Mouse (Mus musculus) hindbrain, embryonic 12.5 days (tissue): ENCODE measurements at regions not wholly inside any gene's neighbourhood (a gene's known extent, or its start where the extent isn't known, plus 50 kb on each side); places are given as distances from the start of the nearest gene placed in this dataset.

Source experiments
- ATAC-seq: fragments of 200-750 bp; cut with Nextera tagmentation; 2 replicates; pipeline ENCODE4 v1.8.0; 2017; ENCODE audit warnings: moderate TSS enrichment; ENCODE audit not compliant: low FRiP score
- H3K27ac ChIP-seq: fragments of 300-500 bp; sonication (generic); 2 replicates; pipeline ENCODE4 v1.5.1; 2016; ENCODE audit warnings: mild to moderate bottlenecking
- H3K27me3 ChIP-seq: fragments of 300-500 bp; sonication (generic); 2 replicates; pipeline ENCODE4 v1.6.1; 2016; ENCODE audit warnings: mild to moderate bottlenecking
- H3K36me3 ChIP-seq: fragments of 300-500 bp; sonication (generic); 2 replicates; pipeline ENCODE4 v1.6.1; 2016; ENCODE audit warnings: mild to moderate bottlenecking
- H3K4me1 ChIP-seq: fragments of 300-500 bp; sonication (generic); 2 replicates; pipeline ENCODE4 v1.6.1; 2016
- H3K4me2 ChIP-seq: fragments of 300-500 bp; sonication (generic); replicated peaks from 2 replicates; pipeline ENCODE4 v1.6.1; 2016; ENCODE audit warnings: mild to moderate bottlenecking
- H3K4me3 ChIP-seq: fragments of 300-500 bp; sonication (generic); 2 replicates; pipeline ENCODE4 v1.5.1; 2016; ENCODE audit warnings: mild to moderate bottlenecking
- H3K9ac ChIP-seq: fragments of 300-500 bp; sonication (generic); 2 replicates; pipeline ENCODE4 v1.6.1; 2016; ENCODE audit warnings: mild to moderate bottlenecking, moderate library complexity
- H3K9me3 ChIP-seq: fragments of 300-500 bp; sonication (generic); replicated peaks from 2 replicates; pipeline ENCODE4 v1.6.1; 2016; ENCODE audit warnings: mild to moderate bottlenecking
- WGBS: fragments of 180-500 bp; shearing (Covaris S2); methylation state at CpG from one replicate; pipeline ENCODE4 v1.1.7; 2016; 5-methylcytosine and 5-hydroxymethylcytosine counted together

DNA sequence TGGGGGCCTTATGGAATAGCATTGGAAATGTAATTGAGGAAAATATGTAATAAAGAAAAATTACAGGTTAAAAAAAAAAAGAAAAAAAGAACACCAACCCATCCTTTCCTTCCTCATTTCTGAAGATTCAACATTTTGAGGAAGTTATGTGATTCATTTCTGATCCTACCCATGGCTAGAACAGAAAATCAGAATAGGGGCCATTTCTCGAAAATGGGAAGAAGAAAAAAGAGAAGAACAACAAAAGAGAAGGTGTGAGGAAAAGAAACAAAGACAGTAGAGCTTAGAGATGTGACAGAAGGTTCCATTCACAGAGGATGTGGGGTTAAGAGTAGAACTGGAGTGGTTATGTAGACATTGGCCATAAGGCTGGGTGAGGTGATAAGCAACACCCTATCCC is 124.8 kb upstream of the Acvr2a start:
- H3K27ac ChIP-seq, result no peak overlapping the region
- H3K9ac ChIP-seq, result no peak overlapping the region
- 84% methylated on average over 1 of the region's 1 CpGs for WGBS
- no peak overlapping the region for H3K4me2 ChIP-seq
- H3K36me3 ChIP-seq, result no peaks in the 10 kb centered on the region
- H3K9me3 ChIP-seq, result no peaks in the 10 kb centered on the region
- H3K27me3 ChIP-seq, result no peaks in the 10 kb centered on the region
- H3K4me1 ChIP-seq, result no peaks in the 10 kb centered on the region
- ATAC-seq, result no peak
- no peak overlapping the region for H3K4me3 ChIP-seq

DNA sequence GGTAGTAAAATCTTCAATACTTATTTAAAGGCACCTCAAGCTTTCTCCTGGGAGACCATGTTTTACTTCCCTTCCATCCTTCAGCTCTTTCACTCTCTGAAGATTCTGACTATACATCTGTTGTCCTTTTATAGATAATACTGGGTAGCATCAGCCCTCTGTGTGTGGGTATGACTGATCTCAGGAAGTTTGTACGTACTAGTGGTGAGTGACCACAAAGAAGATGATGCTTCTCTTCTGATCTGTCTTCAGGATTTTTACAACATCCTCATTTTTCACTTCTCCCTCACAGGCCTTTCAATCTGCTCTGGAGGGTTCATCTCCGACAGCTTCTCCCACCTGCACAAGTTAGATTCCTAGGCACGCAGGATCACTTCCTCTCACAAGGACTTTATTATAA is 119.4 kb upstream of the Acvr2a start:
- no peak for ATAC-seq
- H3K27me3 ChIP-seq, result no peaks in the 10 kb centered on the region
- 95% methylated on average over 3 of the region's 3 CpGs for WGBS
- H3K4me2 ChIP-seq, result no peak overlapping the region
- H3K27ac ChIP-seq, result no peak overlapping the region
- H3K36me3 ChIP-seq, result no peaks in the 10 kb centered on the region
- no peak overlapping the region for H3K4me3 ChIP-seq
- no peaks in the 10 kb centered on the region for H3K9me3 ChIP-seq
- H3K4me1 ChIP-seq, result no peaks in the 10 kb centered on the region
- H3K9ac ChIP-seq, result no peak overlapping the region

DNA sequence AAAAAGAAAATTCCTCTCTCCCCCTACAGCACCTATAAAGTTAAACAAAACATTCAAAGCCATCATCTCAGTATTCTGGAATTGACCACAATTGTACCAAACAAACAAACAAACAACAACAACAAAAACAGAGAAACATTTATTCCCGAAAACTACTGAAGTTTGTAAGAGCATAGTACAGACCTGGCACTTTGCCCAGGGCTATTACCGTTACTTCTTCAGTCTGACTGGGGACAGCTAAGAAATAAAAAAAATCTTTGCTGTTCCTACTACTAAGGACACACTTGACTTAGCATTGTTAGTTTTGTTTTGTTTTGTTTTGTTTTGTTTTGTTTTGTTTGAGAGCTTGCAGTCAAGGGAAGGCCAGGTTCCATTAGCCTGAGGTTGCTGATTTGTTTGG is 113.0 kb upstream of the Acvr2a start:
- Histone ChIP-seq H3K27me3 (no peaks in the 10 kb centered on the region), H3K4me2 (no peak overlapping the region), H3K4me1 (peaks cover 5% of the 10 kb centered on the region; the same call in 1 of the 2 replicates), H3K9me3 (no peaks in the 10 kb centered on the region), H3K4me3 (no peak overlapping the region), H3K9ac (no peak overlapping the region), H3K27ac (no peak overlapping the region), H3K36me3 (no peaks in the 10 kb centered on the region)
- no peak for ATAC-seq
- 71% methylated on average over 2 of the region's 2 CpGs for WGBS

DNA sequence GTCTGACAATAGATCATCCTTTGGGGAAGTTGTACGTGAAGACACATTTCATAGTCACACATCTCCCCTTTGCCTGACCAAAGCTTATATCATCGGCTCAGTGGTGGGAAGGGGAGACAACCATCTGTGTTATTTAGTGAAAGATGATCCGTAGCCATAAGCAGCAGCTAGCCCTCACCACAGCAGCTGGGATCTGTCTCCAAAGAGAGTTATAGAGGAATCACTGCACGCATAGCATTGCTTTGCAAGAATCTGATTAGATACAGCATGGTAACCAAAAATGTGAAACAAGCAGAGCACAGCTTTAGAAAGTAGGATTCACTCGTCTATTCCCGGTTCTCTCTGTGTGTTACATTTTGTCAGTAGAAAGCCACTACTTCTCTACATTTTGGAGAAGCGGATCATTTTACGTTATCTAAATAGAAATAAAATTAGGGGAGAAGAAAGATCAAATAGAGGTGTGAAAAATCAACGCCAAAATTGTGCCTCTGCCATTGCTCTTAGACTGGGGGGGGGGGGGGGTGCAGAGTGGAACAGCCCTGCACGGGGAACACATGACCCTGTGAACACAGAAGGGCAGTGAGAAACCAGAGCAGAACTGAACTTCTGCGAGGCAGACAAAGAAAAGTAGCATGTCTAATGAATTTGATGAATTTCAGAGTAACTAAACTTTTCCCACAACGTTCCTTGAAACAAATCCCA is 108.7 kb upstream of the Acvr2a start:
- Histone ChIP-seq H3K4me2 (no peak overlapping the region), H3K4me1 (peaks cover 7% of the 10 kb centered on the region; the same call in 1 of the 2 replicates), H3K27me3 (no peaks in the 10 kb centered on the region), H3K36me3 (no peaks in the 10 kb centered on the region), H3K4me3 (no peak overlapping the region), H3K9me3 (no peaks in the 10 kb centered on the region), H3K27ac (no peak overlapping the region), H3K9ac (no peak overlapping the region)
- no peak for ATAC-seq
- WGBS, result 55% methylated on average over 12 of the region's 12 CpGs

DNA sequence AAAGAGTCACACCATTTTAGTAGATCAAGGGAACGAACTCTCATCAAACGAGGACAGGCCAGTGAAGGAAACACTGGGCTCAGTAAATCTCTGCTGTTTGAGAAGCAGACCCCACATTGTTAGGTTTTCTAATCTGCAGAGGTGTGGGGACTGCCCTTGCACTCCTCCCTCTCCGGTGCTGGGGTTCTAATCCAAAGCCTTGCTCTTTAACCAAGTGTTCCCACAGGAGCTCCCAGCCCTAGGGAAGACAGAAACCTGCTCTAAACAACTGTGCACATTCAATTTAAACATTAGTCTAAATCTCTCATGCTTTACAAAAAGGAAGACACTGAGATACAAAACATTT is 108.1 kb upstream of the Acvr2a start:
- no peaks in the 10 kb centered on the region for H3K36me3 ChIP-seq
- H3K4me3 ChIP-seq, result no peak overlapping the region
- H3K27ac ChIP-seq, result no peak overlapping the region
- no peaks in the 10 kb centered on the region for H3K27me3 ChIP-seq
- no peak for ATAC-seq
- H3K4me1 ChIP-seq, result peaks cover 7% of the 10 kb centered on the region; the same call in 1 of the 2 replicates
- H3K9me3 ChIP-seq, result no peaks in the 10 kb centered on the region
- no peak overlapping the region for H3K4me2 ChIP-seq
- H3K9ac ChIP-seq, result no peak overlapping the region
- 54% methylated on average over 3 of the region's 3 CpGs for WGBS

DNA sequence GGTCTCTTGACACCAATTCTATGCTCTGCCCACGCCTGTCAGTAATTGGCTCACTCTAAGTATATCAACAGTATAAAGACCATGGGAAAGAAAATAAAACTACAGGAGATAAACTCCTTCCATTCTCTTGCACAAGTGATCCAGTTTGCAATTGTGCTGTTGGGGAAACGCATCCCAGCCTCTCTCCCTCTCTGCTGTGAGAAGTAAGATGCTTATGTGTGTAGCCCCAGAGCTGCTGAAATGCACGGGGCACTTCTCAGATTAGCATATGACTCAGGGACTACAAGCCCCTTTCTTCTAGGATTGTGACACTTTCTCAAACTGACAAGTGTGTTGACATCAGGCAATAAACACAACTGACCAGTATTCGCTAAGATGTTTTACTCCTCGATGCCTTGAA is 107.7 kb upstream of the Acvr2a start:
- Histone ChIP-seq H3K27me3 (no peaks in the 10 kb centered on the region), H3K27ac (no peak overlapping the region), H3K9ac (no peak overlapping the region), H3K4me1 (peaks cover 7% of the 10 kb centered on the region; the same call in 1 of the 2 replicates), H3K4me2 (no peak overlapping the region), H3K36me3 (no peaks in the 10 kb centered on the region), H3K9me3 (no peaks in the 10 kb centered on the region), H3K4me3 (no peak overlapping the region)
- ATAC-seq, result no peak
- WGBS, result 44% methylated on average over 5 of the region's 5 CpGs

DNA sequence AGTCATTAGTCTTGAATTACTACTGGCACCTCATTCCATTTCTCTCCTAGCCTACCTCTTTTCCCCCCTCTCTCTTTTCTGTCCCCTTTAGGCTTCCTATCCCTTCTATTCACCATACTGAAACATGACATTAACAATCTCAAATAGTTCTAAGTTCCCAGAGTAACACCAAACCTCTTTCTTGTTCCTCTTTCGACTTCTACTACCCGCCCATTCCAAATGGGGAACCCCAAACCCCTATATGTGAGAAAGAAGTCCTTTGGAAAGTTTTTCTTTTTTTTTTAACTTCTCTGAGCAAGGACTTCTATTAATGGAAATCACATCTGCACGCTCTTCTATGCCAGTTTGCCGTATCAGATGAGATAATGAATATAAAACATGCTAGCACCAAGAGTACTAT is 97.7 kb upstream of the Acvr2a start:
- WGBS, result 96% methylated on average over 4 of the region's 4 CpGs
- H3K4me3 ChIP-seq, result no peak overlapping the region
- H3K27ac ChIP-seq, result no peak overlapping the region
- no peak overlapping the region for H3K4me2 ChIP-seq
- H3K36me3 ChIP-seq, result no peaks in the 10 kb centered on the region
- H3K4me1 ChIP-seq, result no peaks in the 10 kb centered on the region
- no peaks in the 10 kb centered on the region for H3K27me3 ChIP-seq
- ATAC-seq, result no peak
- H3K9ac ChIP-seq, result no peak overlapping the region
- no peaks in the 10 kb centered on the region for H3K9me3 ChIP-seq

DNA sequence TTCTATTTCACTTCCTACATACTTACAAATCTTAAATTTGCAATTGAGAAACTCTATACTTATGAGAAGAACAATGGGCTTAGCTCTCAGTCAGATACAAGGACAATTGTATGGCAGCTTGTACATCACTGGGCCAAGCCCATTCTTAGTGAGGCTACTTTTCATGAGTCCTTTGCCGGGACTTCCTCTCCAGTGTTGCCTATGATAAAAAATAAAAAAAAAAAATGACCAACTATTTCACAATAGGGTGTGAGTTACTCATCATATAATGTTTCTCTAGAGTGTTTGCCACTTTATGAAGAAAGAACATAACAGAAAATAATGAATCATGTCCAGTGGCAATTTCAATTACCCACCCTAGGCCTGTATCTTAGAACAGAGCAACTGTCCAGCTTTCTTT is 96.1 kb upstream of the Acvr2a start:
- Histone ChIP-seq H3K27me3 (no peaks in the 10 kb centered on the region), H3K4me1 (no peaks in the 10 kb centered on the region), H3K36me3 (no peaks in the 10 kb centered on the region), H3K9ac (no peak overlapping the region), H3K4me2 (no peak overlapping the region), H3K4me3 (no peak overlapping the region), H3K9me3 (no peaks in the 10 kb centered on the region), H3K27ac (no peak overlapping the region)
- ATAC-seq, result no peak
- 80% methylated on average over 1 of the region's 1 CpGs for WGBS

DNA sequence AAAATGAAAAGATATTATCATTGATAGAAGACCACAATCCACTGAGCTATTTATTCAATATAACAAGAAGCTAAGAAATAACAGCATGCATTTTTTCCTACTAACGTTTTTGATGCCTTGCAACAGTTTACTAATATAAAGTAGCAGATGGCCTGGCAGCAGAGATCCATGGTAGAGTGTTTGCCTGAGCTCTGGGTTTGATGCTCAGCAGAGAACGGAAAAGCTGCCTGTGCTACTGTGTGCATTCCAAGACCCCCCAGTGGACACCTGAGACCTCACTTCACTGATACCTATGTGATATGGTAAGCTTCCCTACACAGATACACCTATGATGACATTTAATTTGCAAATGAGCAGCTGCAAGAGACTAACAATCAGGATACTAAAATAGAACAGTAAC is 95.6 kb upstream of the Acvr2a start:
- Histone ChIP-seq H3K4me1 (no peaks in the 10 kb centered on the region), H3K36me3 (no peaks in the 10 kb centered on the region), H3K9ac (no peak overlapping the region), H3K27me3 (no peaks in the 10 kb centered on the region), H3K27ac (no peak overlapping the region), H3K9me3 (no peaks in the 10 kb centered on the region), H3K4me2 (no peak overlapping the region), H3K4me3 (no peak overlapping the region)
- 84% methylated on average over 2 of the region's 2 CpGs for WGBS
- no peak for ATAC-seq

DNA sequence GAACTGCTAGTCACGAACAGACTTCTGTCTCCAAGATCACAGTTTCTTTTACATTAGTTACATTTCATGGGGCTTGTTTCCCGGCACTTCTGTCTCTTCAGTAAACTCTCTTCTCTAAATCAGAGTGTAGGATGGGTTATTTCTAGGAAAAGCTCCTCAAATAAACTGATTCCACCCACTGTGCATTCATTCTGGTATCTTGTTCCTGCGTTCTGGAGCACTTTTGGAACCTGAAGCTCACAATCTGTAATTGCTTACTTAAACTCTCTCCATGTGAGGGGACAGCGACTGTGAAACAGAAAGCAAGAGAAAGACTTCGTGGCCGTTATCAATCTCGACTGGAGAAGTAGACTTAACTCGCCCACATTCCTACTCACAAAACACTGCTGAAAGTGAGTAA is 83.1 kb upstream of the Acvr2a start:
- no peaks in the 10 kb centered on the region for H3K9me3 ChIP-seq
- H3K4me2 ChIP-seq, result no peak overlapping the region
- no peak overlapping the region for H3K27ac ChIP-seq
- H3K4me3 ChIP-seq, result no peak overlapping the region
- no peaks in the 10 kb centered on the region for H3K4me1 ChIP-seq
- no peak for ATAC-seq
- H3K9ac ChIP-seq, result no peak overlapping the region
- 74% methylated on average over 8 of the region's 8 CpGs for WGBS
- no peaks in the 10 kb centered on the region for H3K27me3 ChIP-seq
- H3K36me3 ChIP-seq, result no peaks in the 10 kb centered on the region

DNA sequence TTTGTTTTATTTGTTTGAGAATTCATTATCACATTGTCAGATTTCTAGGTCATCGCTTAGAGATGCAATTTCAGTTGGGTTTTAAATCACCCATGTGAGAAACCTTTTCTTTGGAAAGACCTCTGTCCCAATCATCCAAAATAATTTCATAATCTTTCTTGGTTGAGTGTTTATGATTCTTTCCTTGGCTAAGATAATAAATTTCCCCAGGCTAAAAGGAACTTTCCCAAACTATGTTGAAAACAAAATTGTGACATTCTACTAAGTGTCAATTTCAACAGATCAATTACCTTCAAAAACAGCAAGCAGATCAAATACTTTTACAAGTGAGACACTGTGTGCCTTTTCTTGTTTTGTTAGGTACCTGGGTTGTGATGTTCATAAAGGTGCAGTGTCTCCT is 80.0 kb upstream of the Acvr2a start:
- Histone ChIP-seq H3K4me1 (no peaks in the 10 kb centered on the region), H3K9ac (no peak overlapping the region), H3K36me3 (no peaks in the 10 kb centered on the region), H3K4me3 (no peak overlapping the region), H3K9me3 (0 out of 2 replicates have a peak, but pooled peaks cover under 1% of the 10 kb centered on the region), H3K27me3 (no peaks in the 10 kb centered on the region), H3K4me2 (no peak overlapping the region), H3K27ac (no peak overlapping the region)
- ATAC-seq, result no peak
- 86% methylated on average over 1 of the region's 1 CpGs for WGBS

DNA sequence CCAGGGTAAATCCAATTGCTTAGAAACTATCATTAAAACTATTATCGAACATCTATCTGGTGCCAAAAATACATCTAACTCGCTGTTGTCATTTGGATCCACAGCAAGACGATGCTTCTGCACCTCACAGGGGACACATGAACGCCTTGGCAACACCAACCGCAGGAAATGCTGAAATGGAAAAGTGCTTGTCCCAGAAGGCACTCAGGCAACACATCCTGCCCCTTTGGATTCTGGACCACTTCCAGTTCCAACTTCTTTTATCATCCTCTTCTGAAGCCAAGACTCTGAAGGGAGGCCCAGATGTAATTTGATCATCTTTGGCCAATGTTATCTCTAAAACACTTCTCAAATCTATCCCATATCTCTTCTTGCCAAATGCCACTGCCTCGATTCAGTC is 79.4 kb upstream of the Acvr2a start:
- no peak overlapping the region for H3K27ac ChIP-seq
- H3K9me3 ChIP-seq, result 0 out of 2 replicates have a peak, but pooled peaks cover 3% of the 10 kb centered on the region
- no peaks in the 10 kb centered on the region for H3K27me3 ChIP-seq
- ATAC-seq, result no peak
- H3K9ac ChIP-seq, result no peak overlapping the region
- H3K4me3 ChIP-seq, result no peak overlapping the region
- WGBS, result 90% methylated on average over 6 of the region's 6 CpGs
- H3K4me2 ChIP-seq, result no peak overlapping the region
- no peaks in the 10 kb centered on the region for H3K36me3 ChIP-seq
- no peaks in the 10 kb centered on the region for H3K4me1 ChIP-seq

DNA sequence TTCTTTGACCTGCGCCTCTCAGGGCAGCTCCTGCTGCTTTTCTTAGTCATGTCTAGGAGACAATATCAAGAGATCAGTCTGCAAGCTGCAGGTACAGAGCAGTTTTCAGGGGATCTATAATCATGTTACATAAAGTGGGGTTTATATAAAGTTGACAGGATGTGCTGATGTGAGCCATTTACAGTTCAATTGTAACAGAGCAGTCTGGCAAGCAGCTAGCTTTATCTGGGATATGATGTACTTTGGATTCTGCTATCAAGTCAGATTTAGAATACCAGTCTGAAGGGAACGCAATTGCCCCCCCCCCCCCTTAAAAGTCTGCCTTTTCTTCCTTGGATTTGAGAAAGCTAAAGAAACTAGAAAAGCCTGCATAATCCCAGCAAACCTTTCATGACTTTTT is 77.6 kb upstream of the Acvr2a start:
- Histone ChIP-seq H3K27me3 (no peaks in the 10 kb centered on the region), H3K9ac (no peak overlapping the region), H3K27ac (no peak overlapping the region), H3K36me3 (no peaks in the 10 kb centered on the region), H3K9me3 (0 out of 2 replicates have a peak, but pooled peaks cover 3% of the 10 kb centered on the region), H3K4me1 (no peaks in the 10 kb centered on the region), H3K4me3 (no peak overlapping the region), H3K4me2 (no peak overlapping the region)
- ATAC-seq, result no peak
- 72% methylated on average over 2 of the region's 2 CpGs for WGBS
